Mouse (Mus musculus): Measurements from ENCODE around the gene Galnt10.

The Galnt10 gene

GRCm38 (mm10) chr11:57725926-57726325 is 80.7 kb downstream of the Galnt10 start:
- DNase-seq (ENCODE audit: low read depth, low spot score) = no peak

GRCm38 (mm10) chr11:57727303-57727969 is 82.2 kb downstream of the Galnt10 start:
- no peak for DNase-seq (ENCODE audit: low read depth, low spot score)

GRCm38 (mm10) chr11:57732410-57733281 is 87.4 kb downstream of the Galnt10 start:
- DNase-seq (ENCODE audit: low read depth, low spot score) = no peak

- DNase-seq (ENCODE audit: low read depth, low spot score) = peak; percentile 65
These were observed 102.2 kb downstream of the Galnt10 start for GRCm38 (mm10) chr11:57747294-57748080.

- no peak for DNase-seq (ENCODE audit: low read depth, low spot score)
These were observed 108.4 kb downstream of the Galnt10 start for GRCm38 (mm10) chr11:57753538-57754203.

GRCm38 (mm10) chr11:57758621-57759020 is 113.4 kb downstream of the Galnt10 start:
- no peak for DNase-seq (ENCODE audit: low read depth, low spot score)

- DNase-seq (ENCODE audit: low read depth, low spot score) = no peak
These were observed 115.3 kb downstream of the Galnt10 start for GRCm38 (mm10) chr11:57760509-57761058.

GRCm38 (mm10) chr11:57761347-57761746 is 116.1 kb downstream of the Galnt10 start:
- DNase-seq (ENCODE audit: low read depth, low spot score) = no peak

GRCm38 (mm10) chr11:57764124-57764523 is 118.9 kb downstream of the Galnt10 start:
- DNase-seq (ENCODE audit: low read depth, low spot score) = no peak

GRCm38 (mm10) chr11:57766617-57767016 is 121.4 kb downstream of the Galnt10 start:
- DNase-seq (ENCODE audit: low read depth, low spot score) = no peak

- no peak for DNase-seq (ENCODE audit: low read depth, low spot score)
These were observed 121.9 kb downstream of the Galnt10 start for GRCm38 (mm10) chr11:57767171-57767570.

- DNase-seq (ENCODE audit: low read depth, low spot score) = no peak
These were observed 125.5 kb downstream of the Galnt10 start for GRCm38 (mm10) chr11:57770776-57771175.

- DNase-seq (ENCODE audit: low read depth, low spot score) = no peak
These were observed 126.4 kb downstream of the Galnt10 start for GRCm38 (mm10) chr11:57771676-57772075.

- no peak for DNase-seq (ENCODE audit: low read depth, low spot score)
These were observed 128.2 kb downstream of the Galnt10 start for GRCm38 (mm10) chr11:57773479-57773878.

- DNase-seq (ENCODE audit: low read depth, low spot score) = no peak
These were observed 128.7 kb downstream of the Galnt10 start for GRCm38 (mm10) chr11:57773936-57774335.

- DNase-seq (ENCODE audit: low read depth, low spot score) = no peak
These were observed 130.6 kb downstream of the Galnt10 start for GRCm38 (mm10) chr11:57775868-57776267.

GRCm38 (mm10) chr11:57776546-57776945 is 131.3 kb downstream of the Galnt10 start:
- no peak for DNase-seq (ENCODE audit: low read depth, low spot score)

GRCm38 (mm10) chr11:57778349-57778748 is 133.1 kb downstream of the Galnt10 start:
- peak; percentile 79 for DNase-seq (ENCODE audit: low read depth, low spot score)

GRCm38 (mm10) chr11:57779824-57780223 is 134.6 kb downstream of the Galnt10 start:
- DNase-seq (ENCODE audit: low read depth, low spot score) = no peak

GRCm38 (mm10) chr11:57786616-57787418 is 141.6 kb downstream of the Galnt10 start:
- DNase-seq (ENCODE audit: low read depth, low spot score) = no peak

Measured in WW6 (cell line).